Mouse (Mus musculus) heart, postnatal 4 days (tissue): Measurements from ENCODE around the gene Galc. TPM values are rescaled to one million over a fixed set of nuclear protein-coding genes. Genes with fewer than 3 reads are reported as not detected.
"Not testable (repeated sequence)": the region's sequence is repeated elsewhere in the genome, so short reads cannot be mapped to it uniquely, and the experiment has no call there.

ENCODE experiments used
- DNase-seq: peaks from one replicate; pipeline ENCODE4 v3.0.0; 2021
- total RNA-seq, 2 experiments: library from RNA; stranded (reverse); gene quantifications; 2 replicates each; pipeline ENCODE4 v1.2.3; 2021

Gene Galc
- total RNA-seq, 2 experiments from 2014 or later = 10.5 to 11.4 TPM

GRCm38 (mm10) chr12:98252417-98252816 is 6.8 kb downstream of the Galc start:
- no peak for DNase-seq

- no peak for DNase-seq
These were observed 8.9 kb downstream of the Galc start for GRCm38 (mm10) chr12:98250327-98250726.

- no peak for DNase-seq
These were observed 9.6 kb downstream of the Galc start for GRCm38 (mm10) chr12:98249671-98250070.

GRCm38 (mm10) chr12:98246835-98247234 is 12.4 kb downstream of the Galc start:
- DNase-seq = no peak

GRCm38 (mm10) chr12:98244865-98245264 is 14.4 kb downstream of the Galc start:
- DNase-seq = no peak

GRCm38 (mm10) chr12:98244161-98244560 is 15.1 kb downstream of the Galc start:
- DNase-seq = no peak

- DNase-seq = not testable (repeated sequence)
These were observed 20.8 kb downstream of the Galc start for GRCm38 (mm10) chr12:98238478-98238877.

GRCm38 (mm10) chr12:98227037-98227436 is 32.2 kb downstream of the Galc start:
- no peak for DNase-seq

GRCm38 (mm10) chr12:98223286-98223685 is 36.0 kb downstream of the Galc start:
- no peak for DNase-seq

GRCm38 (mm10) chr12:98216432-98216831 is 42.8 kb downstream of the Galc start:
- no peak for DNase-seq

- peak; percentile 24 for DNase-seq
These were observed 43.7 kb downstream of the Galc start for GRCm38 (mm10) chr12:98215512-98215911.

GRCm38 (mm10) chr12:98214191-98214590 is 45.1 kb downstream of the Galc start:
- DNase-seq = no peak

GRCm38 (mm10) chr12:98213791-98214190 is 45.5 kb downstream of the Galc start:
- no peak for DNase-seq

- DNase-seq = no peak
These were observed 45.9 kb downstream of the Galc start for GRCm38 (mm10) chr12:98213332-98213731.

GRCm38 (mm10) chr12:98212457-98213175 is 46.6 kb downstream of the Galc start:
- DNase-seq = peak; percentile 39

GRCm38 (mm10) chr12:98210495-98210894 is 48.8 kb downstream of the Galc start:
- DNase-seq = no peak

- DNase-seq = no peak
These were observed 51.2 kb downstream of the Galc start for GRCm38 (mm10) chr12:98208104-98208503.

- no peak for DNase-seq
These were observed 53.7 kb downstream of the Galc start for GRCm38 (mm10) chr12:98205450-98206051.

- DNase-seq = no peak
These were observed 61.9 kb downstream of the Galc start for GRCm38 (mm10) chr12:98197401-98197800.

- DNase-seq = no peak
These were observed 69.1 kb downstream of the Galc start for GRCm38 (mm10) chr12:98190201-98190600.

- no peak for DNase-seq
These were observed 70.2 kb downstream of the Galc start for GRCm38 (mm10) chr12:98189096-98189495.

GRCm38 (mm10) chr12:98187186-98187899 is 71.9 kb downstream of the Galc start:
- DNase-seq = no peak

GRCm38 (mm10) chr12:98181729-98182128 is 77.5 kb downstream of the Galc start:
- peak; percentile 44 for DNase-seq

GRCm38 (mm10) chr12:98180807-98181206 is 78.5 kb downstream of the Galc start:
- no peak for DNase-seq
